Mouse (Mus musculus) brain, embryonic 14.5 days (tissue): ENCODE results near the gene Tln1. TPM values are rescaled to one million over a fixed set of nuclear protein-coding genes. Genes with fewer than 3 reads are reported as not detected.
"Not testable (repeated sequence)": the region's sequence is repeated elsewhere in the genome, so short reads cannot be mapped to it uniquely, and the experiment has no call there.

Experiments used
- DNase-seq: peaks from one replicate; pipeline ENCODE4 v3.0.0-alpha.2; 2011; ENCODE audit warnings: low read depth
- CTCF ChIP-seq: fragments of 200-500 bp; IDR thresholded peaks from 2 replicates; pipeline ENCODE4 v1.5.1; 2012; ENCODE audit warnings: inconsistent platforms, mild to moderate bottlenecking, moderate library complexity, borderline replicate concordance; ENCODE audit not compliant: insufficient read depth, insufficient read length; ENCODE audit errors: extremely low read depth
- POLR2A ChIP-seq: fragments of 200-500 bp; IDR thresholded peaks from 2 replicates; pipeline ENCODE4 v1.6.1; 2012; ENCODE audit warnings: mild to moderate bottlenecking, inconsistent platforms, borderline replicate concordance; ENCODE audit not compliant: poor library complexity, insufficient read depth, insufficient read length, severe bottlenecking; ENCODE audit errors: extremely low read depth
- polyA plus RNA-seq: library from polyadenylated mRNA; depleted of rRNA; stranded (reverse); fragments of >200 nt; gene quantifications from 2 replicates; pipeline ENCODE4 v1.2.3, GENCODE M21; 2012

Gene Tln1
- polyA plus RNA-seq, 1 experiment: 53.6 TPM

DNA sequence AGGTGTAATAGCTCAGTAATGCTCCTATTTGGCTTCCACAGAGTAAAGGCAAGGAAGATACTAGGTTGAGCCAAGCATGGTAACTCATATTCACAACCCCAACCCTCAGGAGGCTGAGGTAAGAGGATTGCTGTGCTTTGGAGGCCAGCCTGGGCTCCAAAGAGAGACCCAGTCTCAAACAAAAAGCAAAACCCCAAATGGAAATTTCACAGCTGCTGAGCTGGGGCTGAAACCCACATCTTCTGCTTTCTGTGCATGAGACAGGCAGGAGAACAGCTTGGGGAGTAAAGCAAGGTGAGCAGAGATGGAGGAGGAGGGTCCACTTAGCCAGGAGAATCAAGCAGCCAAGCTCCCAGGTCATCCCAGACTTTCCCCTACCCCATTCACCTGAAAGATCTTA lies 8.6 kb downstream of the Tln1 start:
- no peak for TF ChIP-seq POLR2A
- no peak for TF ChIP-seq CTCF
- DNase-seq: no peak

DNA sequence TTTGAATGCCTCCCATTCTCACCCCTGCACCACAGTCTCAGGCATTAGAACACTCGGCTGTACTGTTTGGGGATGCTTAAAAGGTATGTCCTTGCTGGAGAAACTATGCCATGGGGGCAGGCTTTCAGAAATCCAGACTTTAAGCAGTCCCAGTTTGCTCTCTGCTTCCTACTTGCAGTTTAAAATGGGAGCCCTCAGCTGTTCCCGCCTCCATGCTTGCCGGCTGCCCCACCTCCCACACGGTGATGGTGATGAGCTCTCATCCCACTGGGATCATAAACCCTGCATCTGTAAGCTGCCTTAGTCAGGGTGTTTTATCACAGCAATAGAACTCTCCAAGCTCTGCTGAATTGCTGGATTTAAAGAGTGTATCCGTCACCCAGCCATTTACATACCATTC lies 10.1 kb downstream of the Tln1 start:
- DNase-seq: no peak
- no peak for TF ChIP-seq CTCF
- TF ChIP-seq POLR2A: no peak

DNA sequence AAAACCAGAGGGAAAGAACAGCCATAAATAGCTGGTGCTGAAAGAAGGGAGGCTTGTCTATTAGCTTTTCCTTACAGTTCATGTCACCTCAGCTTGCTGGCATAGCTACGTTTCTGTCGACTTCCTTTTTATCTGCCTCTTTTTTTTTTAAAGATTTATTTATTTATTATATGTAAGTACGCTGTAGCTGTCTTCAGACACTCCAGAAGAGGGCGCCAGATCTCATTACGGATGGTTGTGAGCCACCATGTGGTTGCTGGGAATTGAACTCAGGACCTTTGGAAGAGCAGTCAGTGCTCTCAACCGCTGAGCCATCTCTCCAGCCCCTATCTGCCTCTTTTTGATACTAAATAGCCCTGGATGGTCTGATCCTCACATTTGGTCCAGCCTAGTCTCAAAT lies 10.6 kb downstream of the Tln1 start:
- DNase-seq: not testable (repeated sequence)

DNA sequence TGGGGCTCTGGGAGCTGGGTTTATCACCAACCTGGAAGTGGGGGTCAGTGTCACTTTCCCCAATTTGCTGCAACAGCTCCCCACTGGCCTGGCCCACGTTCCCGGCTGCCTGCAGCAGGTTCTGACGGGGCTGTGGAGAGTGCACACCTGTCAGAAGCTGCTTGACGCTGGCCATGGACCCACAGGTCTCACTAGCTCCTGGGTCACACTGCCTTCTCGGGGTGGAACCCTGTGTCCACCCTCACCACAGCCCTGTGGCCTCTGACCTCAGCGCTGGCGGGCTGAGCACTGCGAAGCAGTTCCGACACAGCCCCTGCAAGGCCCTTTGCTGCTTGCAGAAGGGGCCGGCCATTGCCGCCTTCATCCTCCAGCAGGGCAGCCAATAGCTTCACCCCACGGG lies 13.4 kb downstream of the Tln1 start:
- TF ChIP-seq POLR2A: no peak
- TF ChIP-seq CTCF: no peak
- DNase-seq: no peak

DNA sequence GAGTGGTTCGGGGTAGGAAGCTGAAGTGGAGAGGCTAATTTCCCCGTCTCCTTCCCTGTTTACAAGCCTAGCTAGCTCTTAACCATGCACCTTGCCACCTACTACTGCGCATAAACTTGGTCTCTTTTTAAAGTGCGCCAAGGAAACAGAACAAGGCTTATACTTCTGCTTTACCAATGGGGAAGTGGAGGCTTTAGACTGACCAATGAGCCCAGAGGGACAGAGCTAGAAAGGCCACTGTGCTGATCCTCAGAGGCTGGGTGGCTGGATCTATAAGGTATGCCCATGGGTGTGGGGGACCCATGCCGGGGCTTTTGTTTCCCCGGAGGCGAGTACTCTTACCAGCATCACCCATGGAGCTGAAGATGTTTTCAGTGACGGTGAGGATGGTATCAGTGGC lies 15.3 kb downstream of the Tln1 start:
- TF ChIP-seq CTCF: no peak
- no peak for TF ChIP-seq POLR2A

DNA sequence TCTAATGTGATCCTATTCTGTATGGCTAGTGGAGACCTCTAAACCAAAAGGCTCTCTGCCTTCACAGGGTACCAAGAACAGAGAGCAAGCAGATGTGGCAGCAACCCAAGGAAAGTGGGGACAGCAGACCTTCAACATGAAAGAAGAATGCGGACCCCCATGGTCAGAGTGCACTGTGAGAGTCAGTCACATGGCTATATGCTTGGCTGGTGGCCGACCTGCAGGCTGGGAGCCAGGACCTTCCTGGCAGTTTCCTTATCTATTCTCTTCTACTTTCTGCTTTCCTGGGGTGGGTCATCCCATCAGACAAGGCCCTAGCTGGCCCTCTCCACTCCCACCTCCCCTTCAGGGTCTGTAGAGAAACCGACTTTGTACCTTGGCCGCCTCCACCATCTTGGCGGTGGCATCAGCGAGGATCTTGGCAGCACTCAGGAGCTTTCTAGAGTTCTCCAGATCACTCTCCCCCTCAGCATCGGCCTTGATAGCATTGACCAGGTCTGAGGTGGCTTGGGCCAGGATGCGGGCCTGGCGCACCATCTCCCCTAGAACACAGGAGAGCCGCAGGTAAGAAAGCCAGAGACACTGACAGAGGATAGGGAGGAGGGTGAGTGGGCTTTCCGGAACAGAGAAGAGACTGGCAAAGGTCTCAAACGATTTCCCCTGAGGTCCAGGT lies 16.0 kb downstream of the Tln1 start:
- DNase-seq: no peak

More for the DNA sequence above, 15.3 kb downstream of the Tln1 start:
- no peak for DNase-seq

DNA sequence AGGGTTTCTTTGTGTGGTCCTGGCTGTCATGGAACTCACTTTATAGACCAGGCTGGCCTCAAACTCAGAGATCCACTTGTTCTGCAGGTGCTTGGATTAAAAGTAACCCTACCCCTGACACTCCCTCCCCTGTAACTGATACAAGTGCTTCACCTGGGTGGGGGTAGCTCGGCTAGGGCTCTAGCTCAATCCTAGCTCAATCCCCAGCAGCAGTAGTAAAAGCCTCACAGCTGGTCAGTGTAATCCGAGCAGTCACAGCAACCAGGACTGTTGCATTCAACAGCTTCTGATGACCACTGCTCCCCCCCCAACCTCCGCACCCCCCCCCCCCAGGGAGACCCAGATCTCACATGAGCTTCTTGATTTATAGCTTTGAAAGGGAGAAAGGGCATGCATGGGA lies 20.4 kb downstream of the Tln1 start:
- DNase-seq: no peak
- TF ChIP-seq POLR2A: no peak
- TF ChIP-seq CTCF: no peak

More for the DNA sequence above, 16.0 kb downstream of the Tln1 start:
- no peak for TF ChIP-seq CTCF
- TF ChIP-seq POLR2A: no peak

DNA sequence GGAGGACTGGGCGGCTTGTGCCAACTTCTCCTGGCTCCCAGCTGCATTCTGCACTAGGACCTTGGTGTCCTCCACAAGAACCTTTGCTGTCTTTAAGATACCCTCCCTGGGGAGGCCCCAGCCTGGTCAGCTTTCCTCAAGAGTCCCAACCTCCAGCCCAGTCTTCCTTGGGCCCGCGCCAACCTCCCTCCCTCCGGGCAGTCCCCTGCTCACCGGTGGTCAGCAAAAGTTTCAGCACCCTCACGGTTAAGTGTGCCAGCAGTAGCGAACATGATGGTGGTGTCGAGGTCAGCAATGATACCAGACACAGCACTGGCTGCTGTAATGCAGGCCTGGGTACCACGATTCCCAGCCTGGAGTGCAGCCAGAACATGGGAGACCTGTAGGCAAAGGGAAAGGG lies 26.5 kb downstream of the Tln1 start:
- TF ChIP-seq CTCF (no peak), POLR2A (no peak)
- no peak for DNase-seq

DNA sequence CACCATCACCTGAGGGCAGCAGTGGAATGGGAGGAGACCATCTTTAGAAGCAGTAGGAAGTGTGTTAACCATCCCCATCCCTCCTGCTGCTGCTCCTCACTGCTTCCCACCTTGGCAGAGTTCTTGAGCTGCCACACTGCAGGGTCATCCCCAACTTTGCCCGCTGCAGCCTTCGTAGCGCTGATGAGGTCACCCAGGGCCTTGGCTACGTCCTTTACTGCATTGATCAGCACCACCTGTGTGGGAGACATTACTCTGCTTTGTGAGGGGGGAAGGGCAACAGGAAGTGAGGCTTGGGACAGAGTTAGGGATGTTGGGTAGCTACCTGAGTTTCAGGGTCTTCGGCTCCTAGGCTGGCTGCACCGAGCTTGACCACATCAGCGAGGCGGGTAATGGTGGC lies 26.9 kb downstream of the Tln1 start:
- TF ChIP-seq POLR2A (no peak), CTCF (no peak)
- no peak for DNase-seq

DNA sequence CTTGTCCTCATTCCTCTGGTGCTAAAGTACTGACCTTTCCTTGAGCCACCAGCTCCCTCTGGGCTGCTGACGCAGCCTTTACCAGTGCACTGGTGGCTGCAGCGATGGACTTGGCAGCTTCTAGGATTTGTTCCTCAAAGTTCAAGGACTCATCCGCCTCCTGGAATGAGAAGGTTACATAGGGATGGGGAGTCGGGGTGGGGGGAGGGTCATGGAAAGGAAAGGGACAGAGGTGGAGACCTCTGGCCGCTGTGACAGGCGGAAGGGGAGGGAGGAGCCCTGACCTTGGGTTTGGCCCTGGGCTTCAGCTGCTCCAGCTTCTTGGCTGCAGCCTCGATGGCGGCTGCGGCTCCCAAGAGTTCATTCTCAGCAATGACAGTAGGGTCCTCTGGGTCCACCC lies 29.2 kb downstream of the Tln1 start:
- no peak for DNase-seq
- TF ChIP-seq POLR2A (no peak), CTCF (no peak)

DNA sequence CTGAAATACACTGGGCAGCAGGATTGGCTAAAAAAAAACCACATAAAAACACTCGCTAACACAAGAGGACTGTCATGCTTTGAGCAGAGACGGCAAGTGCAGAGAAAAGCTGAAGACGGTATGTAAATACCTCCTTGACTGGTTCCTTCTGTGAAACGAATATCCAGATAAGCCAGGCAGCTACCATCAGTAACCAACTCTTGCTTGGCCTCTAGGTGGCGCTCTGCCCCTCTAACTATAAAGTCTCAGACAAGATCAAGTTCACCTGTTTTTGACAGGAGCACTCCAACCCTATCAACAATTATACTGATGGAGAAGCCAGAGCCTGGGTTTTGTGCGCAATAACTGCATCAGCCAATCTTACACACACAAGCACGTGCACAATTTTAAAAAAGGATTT lies 31.9 kb downstream of the Tln1 start:
- TF ChIP-seq CTCF: peak; percentile 78; the same call in 1 of the 2 replicates
- TF ChIP-seq POLR2A: no peak
- peak; percentile 84 for DNase-seq

DNA sequence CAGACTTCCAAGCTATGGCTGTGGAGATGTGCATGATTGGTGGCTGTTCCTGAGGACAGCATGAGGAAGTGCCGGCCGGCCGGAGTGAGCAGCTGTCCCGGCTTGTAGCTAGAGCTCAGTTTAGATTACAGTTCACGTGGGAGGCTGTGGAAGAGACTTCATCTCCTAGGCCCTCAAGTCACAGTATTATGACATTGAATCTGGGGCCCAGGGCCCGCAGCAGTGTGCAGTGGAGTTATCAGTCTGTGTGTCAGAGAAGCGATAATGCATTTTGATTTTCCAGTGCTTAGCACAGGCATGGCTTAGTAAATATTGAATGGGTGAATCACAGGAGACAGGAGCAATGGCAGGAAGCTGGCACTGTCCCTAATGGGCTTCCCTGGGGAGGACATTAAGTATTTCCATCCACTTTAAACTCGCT lies 32.4 kb downstream of the Tln1 start:
- DNase-seq: no peak
- TF ChIP-seq CTCF (no peak), POLR2A (no peak)

DNA sequence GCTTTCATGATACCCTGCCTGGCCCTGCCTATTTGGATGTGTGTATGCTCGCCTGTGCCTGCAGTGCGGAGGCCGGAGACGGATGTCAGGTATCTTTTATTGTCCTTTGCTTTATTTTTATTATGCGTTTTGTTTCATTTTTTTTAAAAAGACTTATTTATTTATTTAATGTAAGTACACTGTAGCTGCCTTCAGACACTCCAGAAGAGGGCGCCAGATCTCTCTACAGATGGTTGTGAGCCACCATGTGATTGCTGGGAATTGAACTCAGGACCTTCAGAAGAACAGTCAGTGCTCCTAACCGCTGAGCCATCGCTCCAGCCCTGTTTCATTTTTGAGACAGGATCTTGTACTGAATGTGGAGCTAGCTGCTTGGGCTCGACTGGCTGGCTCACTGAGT lies 34.0 kb downstream of the Tln1 start:
- DNase-seq: no peak

DNA sequence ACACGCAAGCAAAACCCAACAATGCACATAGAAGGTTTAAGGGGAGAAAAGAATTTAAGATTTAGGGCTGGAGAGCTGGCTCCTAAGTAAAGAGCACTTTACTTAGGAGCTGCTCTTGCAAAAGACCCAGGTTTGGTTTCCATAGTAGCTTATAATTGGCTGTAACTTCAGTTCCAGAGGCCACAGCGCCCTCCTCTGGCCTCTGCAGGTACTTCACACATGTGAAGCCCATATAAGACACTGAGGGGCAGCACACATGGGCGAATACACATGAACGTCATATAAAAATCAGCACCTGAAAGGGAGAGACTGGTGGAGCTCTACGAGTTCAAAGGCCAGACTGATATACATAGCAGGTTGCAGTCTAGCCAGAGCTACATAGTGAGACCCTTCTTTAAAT lies 34.6 kb downstream of the Tln1 start:
- no peak for TF ChIP-seq POLR2A
- peak; percentile 33; the same call in 1 of the 2 replicates for TF ChIP-seq CTCF
- no peak for DNase-seq

More for the DNA sequence above, 34.0 kb downstream of the Tln1 start:
- TF ChIP-seq CTCF: no peak
- no peak for TF ChIP-seq POLR2A
